Mouse (Mus musculus) forebrain, embryonic 10.5 days (tissue): ENCODE measurements around the gene Mep1a. TPM values are rescaled to one million over a fixed set of nuclear protein-coding genes. Genes with fewer than 3 reads are reported as not detected.
"Not testable (repeated sequence)": the region's sequence is repeated elsewhere in the genome, so short reads cannot be mapped to it uniquely, and the experiment has no call there.

ENCODE experiments used
- DNase-seq: peaks from one replicate; pipeline ENCODE4 v3.0.0-alpha.2; 2017; ENCODE audit warnings: low spot score; ENCODE audit errors: extremely low spot score
- H3K27ac ChIP-seq: fragments of 300-500 bp; sonication (generic); 2 replicates; pipeline ENCODE4 v1.5.1; 2016; ENCODE audit warnings: mild to moderate bottlenecking
- H3K27me3 ChIP-seq: fragments of 300-500 bp; sonication (generic); 2 replicates; pipeline ENCODE4 v1.6.1; 2016; ENCODE audit warnings: mild to moderate bottlenecking; ENCODE audit not compliant: poor library complexity, severe bottlenecking
- H3K36me3 ChIP-seq: fragments of 300-500 bp; sonication (generic); replicated peaks from 2 replicates; pipeline ENCODE4 v1.6.1; 2016; ENCODE audit warnings: mild to moderate bottlenecking, moderate library complexity
- H3K4me1 ChIP-seq: fragments of 300-500 bp; sonication (generic); 2 replicates; pipeline ENCODE4 v1.6.1; 2016
- H3K4me3 ChIP-seq: fragments of 300-500 bp; sonication (generic); 2 replicates; pipeline ENCODE4 v1.5.1; 2016; ENCODE audit warnings: mild to moderate bottlenecking, moderate library complexity
- H3K9me3 ChIP-seq: fragments of 300-500 bp; sonication (generic); 2 replicates; pipeline ENCODE4 v1.6.1; 2016; ENCODE audit warnings: mild to moderate bottlenecking, moderate library complexity
- WGBS: fragments of 180-500 bp; shearing (Covaris S2); methylation state at CpG from one replicate; pipeline ENCODE4 v1.1.7; 2016; 5-methylcytosine and 5-hydroxymethylcytosine counted together
- polyA plus RNA-seq: library from polyadenylated mRNA; unstranded; fragments of >200 nt; fragmentation: Nextera tagmentation; extraction: Ambion mirVana; gene quantifications from 2 replicates; pipeline ENCODE4 v1.2.1, GENCODE M21; 2016

The Mep1a gene
- not detected in 2 replicates for polyA plus RNA-seq

- Histone ChIP-seq H3K4me1 (no peaks in the 10 kb centered on the region), H3K4me3 (no peak within 1 kb of the TSS), H3K36me3 (no peaks in the 10 kb centered on the region), H3K27ac (no peak within 1 kb of the TSS), H3K9me3 (no peaks in the 10 kb centered on the region), H3K27me3 (no peaks in the 10 kb centered on the region)
- WGBS: 94% methylated on average over 9 of the region's 9 CpGs
- DNase-seq: no peak
Observed at GRCm38 (mm10) chr17:43502592-43502991, at the start of gene Mep1a. Mep1a (minus strand) TSS chr17:43502812.

GRCm38 (mm10) chr17:43551122-43551630, 48.6 kb upstream of the Mep1a start:
- Histone ChIP-seq H3K27ac (peak overlapping the region; percentile 58), H3K4me3 (no peak overlapping the region)
- 44% methylated on average over 3 of the region's 3 CpGs for WGBS

GRCm38 (mm10) chr17:43544040-43544439, 41.4 kb upstream of the Mep1a start:
- Histone ChIP-seq H3K9me3 (no peaks in the 10 kb centered on the region), H3K27ac (no peak overlapping the region), H3K36me3 (no peaks in the 10 kb centered on the region), H3K4me1 (no peaks in the 10 kb centered on the region), H3K27me3 (no peaks in the 10 kb centered on the region), H3K4me3 (no peak overlapping the region)
- no peak for DNase-seq
- 87% methylated on average over 4 of the region's 4 CpGs for WGBS

More at GRCm38 (mm10) chr17:43551122-43551630, 48.6 kb upstream of the Mep1a start:
- peaks cover 16% of the 10 kb centered on the region for H3K4me1 ChIP-seq
- no peaks in the 10 kb centered on the region for H3K36me3 ChIP-seq
- H3K27me3 ChIP-seq: no peaks in the 10 kb centered on the region
- DNase-seq: peak; percentile 21
- H3K9me3 ChIP-seq: no peaks in the 10 kb centered on the region

- H3K9me3 ChIP-seq: no peaks in the 10 kb centered on the region
- H3K4me1 ChIP-seq: no peaks in the 10 kb centered on the region
- no peaks in the 10 kb centered on the region for H3K27me3 ChIP-seq
- no peak within 1 kb of the TSS for H3K4me3 ChIP-seq
- 90% methylated on average over 1 of the region's 1 CpGs for WGBS
- H3K36me3 ChIP-seq: no peaks in the 10 kb centered on the region
- H3K27ac ChIP-seq: no peak within 1 kb of the TSS
- no peak for DNase-seq
Observed at GRCm38 (mm10) chr17:43543539-43543938, 40.9 kb upstream of the Mep1a start, which contains the start of gene Ankrd66. Ankrd66 (minus strand) TSS chr17:43543639.

- H3K36me3 ChIP-seq: no peaks in the 10 kb centered on the region
- no peak overlapping the region for H3K4me3 ChIP-seq
- no peak for DNase-seq
- no peak overlapping the region for H3K27ac ChIP-seq
- peaks cover 16% of the 10 kb centered on the region for H3K4me1 ChIP-seq
- WGBS: 93% methylated on average over 3 of the region's 3 CpGs
- peaks cover 19% of the 10 kb centered on the region for H3K27me3 ChIP-seq
- H3K9me3 ChIP-seq: no peaks in the 10 kb centered on the region
Observed at GRCm38 (mm10) chr17:43538767-43539166, 36.2 kb upstream of the Mep1a start.

GRCm38 (mm10) chr17:43536841-43537240, 34.2 kb upstream of the Mep1a start:
- Histone ChIP-seq H3K27me3 (peaks cover 22% of the 10 kb centered on the region), H3K4me1 (peaks cover 18% of the 10 kb centered on the region)
- H3K27ac ChIP-seq, H3K36me3 ChIP-seq, H3K4me3 ChIP-seq, DNase-seq, H3K9me3 ChIP-seq: not testable (repeated sequence)
- WGBS: 92% methylated on average over 6 of the region's 6 CpGs

- WGBS: 11% methylated on average over 23 of the region's 23 CpGs
- Histone ChIP-seq H3K27ac (peak overlapping the region; percentile 76), H3K36me3 (no peaks in the 10 kb centered on the region), H3K9me3 (no peaks in the 10 kb centered on the region), H3K27me3 (peaks cover 22% of the 10 kb centered on the region), H3K4me1 (peaks cover 18% of the 10 kb centered on the region), H3K4me3 (peak overlapping the region; percentile 41)
- peak; percentile 74 for DNase-seq
Observed at GRCm38 (mm10) chr17:43534362-43535222, 32.0 kb upstream of the Mep1a start.

- Histone ChIP-seq H3K36me3 (no peaks in the 10 kb centered on the region), H3K9me3 (peaks cover 6% of the 10 kb centered on the region; the same call in 1 of the 2 replicates), H3K27me3 (peaks cover 12% of the 10 kb centered on the region), H3K4me1 (peaks cover 18% of the 10 kb centered on the region), H3K27ac (no peak overlapping the region), H3K4me3 (no peak overlapping the region)
- 92% methylated on average over 4 of the region's 4 CpGs for WGBS
- DNase-seq: no peak
Observed at GRCm38 (mm10) chr17:43531192-43531591, 28.6 kb upstream of the Mep1a start.

GRCm38 (mm10) chr17:43530507-43530906, 27.9 kb upstream of the Mep1a start:
- H3K4me3 ChIP-seq: no peak overlapping the region
- peaks cover 10% of the 10 kb centered on the region; the same call in 1 of the 2 replicates for H3K9me3 ChIP-seq
- peaks cover 5% of the 10 kb centered on the region for H3K27me3 ChIP-seq
- H3K27ac ChIP-seq: no peak overlapping the region
- WGBS: 93% methylated on average over 2 of the region's 2 CpGs
- no peaks in the 10 kb centered on the region for H3K36me3 ChIP-seq
- no peak for DNase-seq
- peaks cover 18% of the 10 kb centered on the region for H3K4me1 ChIP-seq

GRCm38 (mm10) chr17:43520166-43520565, 17.6 kb upstream of the Mep1a start:
- Histone ChIP-seq H3K27ac (no peak overlapping the region), H3K4me3 (no peak overlapping the region), H3K27me3 (no peaks in the 10 kb centered on the region), H3K9me3 (peaks cover under 1% of the 10 kb centered on the region; the same call in 1 of the 2 replicates), H3K36me3 (no peaks in the 10 kb centered on the region), H3K4me1 (no peaks in the 10 kb centered on the region)
- no peak for DNase-seq
- 92% methylated on average over 3 of the region's 3 CpGs for whole genome bisulfite sequencing

- H3K4me1 ChIP-seq: no peaks in the 10 kb centered on the region
- peak; percentile 60 for DNase-seq
- WGBS: 32% methylated on average over 18 of the region's 18 CpGs
Observed at GRCm38 (mm10) chr17:43518644-43519409, 16.2 kb upstream of the Mep1a start.

GRCm38 (mm10) chr17:43510782-43511181, 8.2 kb upstream of the Mep1a start:
- Histone ChIP-seq H3K27me3 (no peaks in the 10 kb centered on the region), H3K9me3 (peaks cover 3% of the 10 kb centered on the region; the same call in 1 of the 2 replicates), H3K36me3 (no peaks in the 10 kb centered on the region), H3K4me1 (peaks cover 10% of the 10 kb centered on the region), H3K4me3 (no peak overlapping the region), H3K27ac (no peak overlapping the region)
- 49% methylated on average over 4 of the region's 4 CpGs for WGBS
- DNase-seq: no peak

More at GRCm38 (mm10) chr17:43518644-43519409, 16.2 kb upstream of the Mep1a start:
- Histone ChIP-seq H3K27ac (no peak overlapping the region), H3K9me3 (peaks cover 3% of the 10 kb centered on the region; the same call in 1 of the 2 replicates), H3K36me3 (no peaks in the 10 kb centered on the region), H3K4me3 (no peak overlapping the region), H3K27me3 (no peaks in the 10 kb centered on the region)
